ENCODE assay signal across 9 mouse cellular contexts in the genomic region with DNA sequence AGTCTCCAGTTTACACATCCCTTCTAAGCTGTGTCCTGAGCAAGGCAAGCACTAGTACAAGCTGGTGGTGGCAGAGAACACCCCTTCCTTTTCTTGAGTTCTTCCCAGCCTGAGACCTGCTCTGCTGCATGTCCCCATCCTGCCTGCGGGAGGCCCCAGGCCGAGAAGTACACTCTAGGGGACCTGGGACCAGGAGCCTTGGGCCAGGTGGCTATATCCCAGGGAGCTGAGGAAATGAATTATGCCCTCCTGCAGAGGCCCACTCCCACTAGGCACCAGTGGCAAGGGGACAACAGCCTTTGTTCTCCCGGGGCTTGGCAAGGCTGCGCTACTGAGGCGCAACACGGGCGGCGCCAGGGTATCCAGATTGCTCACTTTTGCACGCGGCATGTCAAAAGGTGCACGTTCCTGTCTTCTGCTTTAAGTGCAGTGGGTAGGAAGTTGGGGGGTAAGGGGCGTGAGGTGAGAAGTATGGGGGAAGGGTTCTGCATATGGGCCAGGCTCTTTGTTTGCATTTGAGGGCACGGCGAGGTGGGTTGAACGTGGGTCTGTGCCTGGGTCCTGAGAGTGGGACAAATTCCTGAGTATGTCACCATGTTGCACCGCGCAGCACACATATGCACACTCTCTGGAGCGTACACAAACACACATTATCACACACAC. TPM values are rescaled to one million over a fixed set of nuclear protein-coding genes. Genes with fewer than 3 reads are reported as not detected.
DNase-seq lines count a peak whose midpoint lies in the region; ATAC-seq and TF ChIP-seq lines count a peak whose summit lies in the region.
"Had no signal": no experiment of that assay in that cellular context is flagged by ENCODE, and none has a peak within 500 bp of the region (broad histone marks: within the 10 kb centered on the region; RNA-seq: fewer than 3 reads in every experiment).

No protein-coding gene starts in this region.

- WGBS in forebrain, embryonic 10.5 days, result 20% methylated on average over 18 of the region's 18 CpGs

- H3K27me3 ChIP-seq in forebrain, embryonic 10.5 days (ENCODE audit: poor library complexity, severe bottlenecking), result peaks cover 62% of the 10 kb centered on the region

- peak; percentile 29 for ATAC-seq in inflammation-experienced regulatory T-cells, adult 6 months
- ATAC-seq: Patski had no signal

- H3K9me3 ChIP-seq in forebrain, embryonic 10.5 days, result no peaks in the 10 kb centered on the region

- H3K36me3 ChIP-seq in forebrain, embryonic 10.5 days (replicated peaks), result no peaks in the 10 kb centered on the region

- no peak for TF ChIP-seq POLR2A in bone marrow macrophage, adult 2 months (IDR thresholded peaks at IDR 0.05; ENCODE audit: borderline replicate concordance, low read depth, low read length)

- TF ChIP-seq CTCF in bone marrow macrophage, adult 2 months (IDR thresholded peaks at IDR 0.05; ENCODE audit: low read depth, low read length), result no peak

- H3K27ac ChIP-seq in bone marrow macrophage, adult 2 months (ENCODE audit: insufficient read depth, low read depth, low read length), result no peak overlapping the region
- H3K27ac ChIP-seq in forebrain, embryonic 10.5 days, result peak overlapping the region; percentile 87

- no peaks in the 10 kb centered on the region for H3K4me1 ChIP-seq in bone marrow macrophage, adult 2 months (ENCODE audit: control insufficient read depth, insufficient read depth, low read length)
- H3K4me1 ChIP-seq in forebrain, embryonic 10.5 days, result peaks cover 5% of the 10 kb centered on the region

- DNase-seq in kidney, postnatal 4 days, result peak; percentile 2 to 4
- no peak for DNase-seq in kidney, postnatal 25 days
- DNase-seq in forebrain, embryonic 10.5 days (ENCODE audit: extremely low spot score, low spot score), result peak; percentile 34
- DNase-seq in neural tube, embryonic 10.5 days (ENCODE audit: extremely low spot score, low spot score), result peak; percentile 27
- DNase-seq in urinary bladder, postnatal 25 days (ENCODE audit: low spot score), result no peak
- no peak for DNase-seq in spleen, postnatal 36 days (ENCODE audit: low spot score in 2 of 2)

- peak overlapping the region; percentile 57 for H3K4me3 ChIP-seq in bone marrow macrophage, adult 2 months (ENCODE audit: insufficient read depth, low read length)
- H3K4me3 ChIP-seq in forebrain, embryonic 10.5 days, result peak overlapping the region; percentile 59

RNA-seq across cellular contexts. Expression of a gene that starts 1.7 kb away (rescaled TPM):
- 0.97 and 2.2 TPM in 2 replicates for polyA plus RNA-seq in bone marrow macrophage, adult 2 months (2012; ENCODE audit: insufficient read depth, insufficient read length, missing spikeins)
- polyA plus RNA-seq in forebrain, embryonic 10.5 days (2016; fragmentation: Nextera tagmentation; extraction: Ambion mirVana), result 20.3 and 20.6 TPM in 2 replicates
- 10 to 100 TPM in 2 of 3 experiments, 1 to 10 TPM in 1; 7.0 to 13.6 (median 13.4) TPM for polyA plus RNA-seq in inflammation-experienced regulatory T-cells, adult 6 months (2017; shearing (Covaris generic))
- polyA plus RNA-seq: Patski had no signal

Comparison
In these comparisons a context has a peak if more than half of its experiments do, and no peak if none do; other contexts are left out.
1. DNase-seq: peak in kidney, postnatal 4 days (2 of 2), forebrain, embryonic 10.5 days (single experiment) and neural tube, embryonic 10.5 days (single experiment); none in kidney, postnatal 25 days (0 of 2), urinary bladder, postnatal 25 days (single experiment) and spleen, postnatal 36 days (0 of 2).